19 mouse cellular contexts compared by ENCODE assay signal in genomic region chr9:65257218-65257910, GRCm38 (mm10). TPM values are rescaled to one million over a fixed set of nuclear protein-coding genes. Genes with fewer than 3 reads are reported as not detected.
"Had no signal": no experiment of that assay in that cellular context is flagged by ENCODE, and none has a peak within 500 bp of the region (broad histone marks: within the 10 kb centered on the region; RNA-seq: fewer than 3 reads in every experiment).

No protein-coding gene starts in this region.

- H3K4me3 ChIP-seq: limb, embryonic 13.5 days; liver, embryonic 13.5 days; lung, embryonic 15.5 days; midbrain, embryonic 13.5 days; myocyte; neural tube, embryonic 15.5 days had no signal

- H3K27me3 ChIP-seq: limb, embryonic 13.5 days; liver, embryonic 13.5 days; lung, embryonic 15.5 days; midbrain, embryonic 13.5 days; neural tube, embryonic 15.5 days had no signal

- H3K36me3 ChIP-seq: limb, embryonic 13.5 days; liver, embryonic 13.5 days; lung, embryonic 15.5 days; midbrain, embryonic 13.5 days; neural tube, embryonic 15.5 days had no signal

- H3K9ac ChIP-seq: limb, embryonic 13.5 days; liver, embryonic 13.5 days; liver, postnatal 0 days; lung, embryonic 15.5 days; midbrain, embryonic 13.5 days; neural tube, embryonic 15.5 days had no signal

- H3K4me1 ChIP-seq: limb, embryonic 13.5 days; liver, embryonic 13.5 days; lung, embryonic 15.5 days; midbrain, embryonic 13.5 days; neural tube, embryonic 15.5 days had no signal

- ATAC-seq: inflammation-experienced regulatory T-cells, adult 6 months; intestine, postnatal 0 days; liver, postnatal 0 days; midbrain, embryonic 13.5 days had no signal

- DNase-seq: kidney, adult 9 months; kidney, postnatal 10 days; kidney, postnatal 4 days; liver, embryonic 13.5 days; liver, postnatal 0 days; right cerebral cortex, adult 18-20 months; right cerebral cortex, postnatal 25 days; thymus, postnatal 14 days had no signal

- H3K9me3 ChIP-seq: limb, embryonic 13.5 days; liver, embryonic 13.5 days; lung, embryonic 15.5 days; midbrain, embryonic 13.5 days; neural tube, embryonic 15.5 days had no signal

- H3K27ac ChIP-seq: limb, embryonic 13.5 days; liver, embryonic 13.5 days; lung, embryonic 15.5 days; midbrain, embryonic 13.5 days; neural tube, embryonic 15.5 days; stomach, postnatal 0 days had no signal

- H3K4me2 ChIP-seq: limb, embryonic 13.5 days; liver, embryonic 13.5 days; lung, embryonic 15.5 days; midbrain, embryonic 13.5 days; neural tube, embryonic 15.5 days had no signal

RNA-seq across cellular contexts. Expression of gene Cilp, which starts 7.6 kb away (rescaled TPM):
- total RNA-seq: layer of hippocampus, postnatal 25 days; left cerebral cortex, postnatal 36 days; megakaryocyte-erythroid progenitor cell, adult 5-6 weeks had no signal
- polyA plus RNA-seq: inflammation-experienced regulatory T-cells, adult 6 months had no signal
